Mouse (Mus musculus): ENCODE results near the gene Nectin2. TPM values are rescaled to one million over a fixed set of nuclear protein-coding genes. Genes with fewer than 3 reads are reported as not detected.

The Nectin2 gene
- polyA plus RNA-seq, 1 experiment from 2014 or later, result 57.7 TPM

Other genes starting within 250 kb of the Nectin2 start
- 3.5 and 4.2 TPM in 2 replicates for gene Bloc1s3, start 242.1 kb downstream of the Nectin2 start, polyA plus RNA-seq (2015; fragmentation: Nextera tagmentation; extraction: Ambion mirVana)
- 36.3 and 37.1 TPM in 2 replicates for gene Trappc6a, start 242.1 kb downstream of the Nectin2 start, polyA plus RNA-seq (2015; fragmentation: Nextera tagmentation; extraction: Ambion mirVana)
- gene Nkpd1, start 232.6 kb downstream of the Nectin2 start, polyA plus RNA-seq (2015; fragmentation: Nextera tagmentation; extraction: Ambion mirVana), result 0.99 and 2.3 TPM in 2 replicates
- gene Ppp1r37, start 187.4 kb downstream of the Nectin2 start, polyA plus RNA-seq (2015; fragmentation: Nextera tagmentation; extraction: Ambion mirVana), result 37.7 and 38.3 TPM in 2 replicates
- gene Zfp296, start 173.2 kb downstream of the Nectin2 start, polyA plus RNA-seq (2015; fragmentation: Nextera tagmentation; extraction: Ambion mirVana), result 0.20 and 0.46 TPM in 2 replicates
- gene Gemin7, start 172.9 kb downstream of the Nectin2 start, polyA plus RNA-seq (2015; fragmentation: Nextera tagmentation; extraction: Ambion mirVana), result 147 and 162 TPM in 2 replicates
- gene Clasrp, start 146.0 kb downstream of the Nectin2 start, polyA plus RNA-seq (2015; fragmentation: Nextera tagmentation; extraction: Ambion mirVana), result 54.1 and 54.4 TPM in 2 replicates
- gene Relb, start 121.0 kb downstream of the Nectin2 start, polyA plus RNA-seq (2015; fragmentation: Nextera tagmentation; extraction: Ambion mirVana), result 6.7 and 6.9 TPM in 2 replicates
- gene Clptm1, start 85.5 kb downstream of the Nectin2 start, polyA plus RNA-seq (2015; fragmentation: Nextera tagmentation; extraction: Ambion mirVana), result 138 and 140 TPM in 2 replicates
- gene Apoc2, start 72.5 kb downstream of the Nectin2 start, polyA plus RNA-seq (2015; fragmentation: Nextera tagmentation; extraction: Ambion mirVana), result not detected in 2 replicates
- gene Gm44805, start 69.1 kb downstream of the Nectin2 start, polyA plus RNA-seq (2015; fragmentation: Nextera tagmentation; extraction: Ambion mirVana), result not detected in 2 replicates
- not detected in 2 replicates for gene Apoc4, start 69.0 kb downstream of the Nectin2 start, polyA plus RNA-seq (2015; fragmentation: Nextera tagmentation; extraction: Ambion mirVana)
- 1.4 and 3.1 TPM in 2 replicates for gene Apoc1, start 57.8 kb downstream of the Nectin2 start, polyA plus RNA-seq (2015; fragmentation: Nextera tagmentation; extraction: Ambion mirVana)
- gene Apoe, start 51.3 kb downstream of the Nectin2 start, polyA plus RNA-seq (2015; fragmentation: Nextera tagmentation; extraction: Ambion mirVana), result 849 and 1,414 TPM in 2 replicates
- 134 and 135 TPM in 2 replicates for gene Tomm40, start 35.0 kb downstream of the Nectin2 start, polyA plus RNA-seq (2015; fragmentation: Nextera tagmentation; extraction: Ambion mirVana)
- 24.4 and 24.6 TPM in 2 replicates for gene Bcam, start 20.5 kb upstream of the Nectin2 start, polyA plus RNA-seq (2015; fragmentation: Nextera tagmentation; extraction: Ambion mirVana)
- gene Cblc, start 46.3 kb upstream of the Nectin2 start, polyA plus RNA-seq (2015; fragmentation: Nextera tagmentation; extraction: Ambion mirVana), result 0.34 and 0.41 TPM in 2 replicates
- 0.70 and 1.2 TPM in 2 replicates for gene Bcl3, start 72.3 kb upstream of the Nectin2 start, polyA plus RNA-seq (2015; fragmentation: Nextera tagmentation; extraction: Ambion mirVana)
- 19.3 and 22.9 TPM in 2 replicates for gene Gm19345, start 101.5 kb upstream of the Nectin2 start, polyA plus RNA-seq (2015; fragmentation: Nextera tagmentation; extraction: Ambion mirVana)
- 1.4 and 2.0 TPM in 2 replicates for gene Ceacam16, start 110.8 kb upstream of the Nectin2 start, polyA plus RNA-seq (2015; fragmentation: Nextera tagmentation; extraction: Ambion mirVana)
- not detected in 2 replicates for gene Ceacam19, start 137.5 kb upstream of the Nectin2 start, polyA plus RNA-seq (2015; fragmentation: Nextera tagmentation; extraction: Ambion mirVana)
- 9.6 and 10.8 TPM in 2 replicates for gene Pvr, start 170.7 kb upstream of the Nectin2 start, polyA plus RNA-seq (2015; fragmentation: Nextera tagmentation; extraction: Ambion mirVana)
- not detected in 2 replicates for gene Igsf23, start 200.3 kb upstream of the Nectin2 start, polyA plus RNA-seq (2015; fragmentation: Nextera tagmentation; extraction: Ambion mirVana)
- not detected in 2 replicates for gene Ceacam20, start 214.9 kb upstream of the Nectin2 start, polyA plus RNA-seq (2015; fragmentation: Nextera tagmentation; extraction: Ambion mirVana)
- gene Nlrp9b, start 241.0 kb upstream of the Nectin2 start, polyA plus RNA-seq (2015; fragmentation: Nextera tagmentation; extraction: Ambion mirVana), result not detected in 2 replicates

Data from hindbrain, embryonic 16.5 days (tissue).